Mouse (Mus musculus): ENCODE results near the gene Ifi35.
"Not testable (repeated sequence)": the region's sequence is repeated elsewhere in the genome, so short reads cannot be mapped to it uniquely, and the experiment has no call there.

DNA sequence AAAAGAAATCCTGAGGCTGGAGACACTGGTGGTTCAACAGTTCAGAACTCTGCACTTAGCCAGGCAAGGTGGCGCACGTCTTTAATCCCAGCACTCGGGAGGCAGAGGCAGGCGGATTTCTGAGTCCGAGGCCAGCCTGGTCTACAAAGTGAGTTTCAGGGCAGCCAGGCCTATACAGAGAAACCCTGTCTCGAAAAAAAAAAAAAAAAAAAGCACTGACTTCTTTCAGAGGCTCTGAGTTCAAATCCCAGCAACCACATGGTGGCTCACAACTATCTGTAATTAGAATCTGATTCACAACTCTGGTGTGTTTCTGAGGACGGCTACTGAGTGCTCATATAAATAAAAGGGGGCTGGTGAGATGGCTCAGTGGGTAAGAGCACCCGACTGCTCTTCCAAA lies 1.3 kb upstream of the Ifi35 start:
- 0 out of 2 replicates have a peak, but pooled peaks have one; percentile 62 for TF ChIP-seq ZNF384 (IDR thresholded peaks at IDR 0.05; ENCODE audit: low read depth, low read length)
- not testable (repeated sequence) for TF ChIP-seq ZC3H11A (IDR thresholded peaks at IDR 0.05; ENCODE audit: borderline replicate concordance, low read depth, low read length); CHD2 (IDR thresholded peaks at IDR 0.05; ENCODE audit: low read depth, low read length)

All from ES-E14 (cell line).